Mouse (Mus musculus) liver, adult 2 months (tissue): ENCODE results near the gene Bcl6b.

Experiments
- CTCF ChIP-seq: fragments of 200-500 bp; IDR thresholded peaks from 2 replicates; pipeline ENCODE4 v1.5.1; 2011; ENCODE audit warnings: low read depth, low read length, control low read depth
- POLR2A ChIP-seq: fragments of 200-500 bp; IDR thresholded peaks from 2 replicates; pipeline ENCODE4 v1.6.1; 2011; ENCODE audit warnings: low read length, control low read depth; ENCODE audit not compliant: insufficient read depth; ENCODE audit errors: extremely low read depth

DNA sequence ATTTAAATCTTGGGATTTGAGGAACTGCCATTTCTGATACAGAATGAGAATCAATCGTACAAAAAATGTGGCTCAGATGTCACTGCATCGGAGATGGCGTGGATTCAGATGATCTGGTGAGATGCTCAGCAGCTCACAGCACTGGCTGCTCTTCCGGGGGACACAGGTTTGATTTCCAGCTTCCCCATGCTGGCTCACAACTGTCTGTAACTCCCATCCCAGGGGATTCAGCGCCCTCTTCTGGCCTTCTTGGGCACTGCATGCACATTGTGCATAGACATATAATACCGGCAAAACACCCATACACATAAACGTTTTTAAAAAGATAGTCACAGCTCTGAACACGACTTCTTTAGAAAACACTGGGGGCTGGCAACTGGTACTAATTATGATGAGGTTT, 52.0 kb downstream of the Bcl6b start:
- TF ChIP-seq POLR2A: no peak
- peak; percentile 41 for TF ChIP-seq CTCF
